Mouse (Mus musculus) ES-E14 (cell line): Measurements from ENCODE around the gene Zdhhc8.

ENCODE experiments used
- CHD2 ChIP-seq: IDR thresholded peaks from 2 replicates; pipeline ENCODE4 v1.6.1; 2014; ENCODE audit warnings: mild to moderate bottlenecking, low read depth, low read length, inconsistent platforms
- HCFC1 ChIP-seq: IDR thresholded peaks from 2 replicates; pipeline ENCODE4 v1.6.1; 2012; ENCODE audit warnings: low read length, inconsistent platforms, borderline replicate concordance; ENCODE audit not compliant: insufficient read depth
- MAFK ChIP-seq: IDR thresholded peaks from 2 replicates; pipeline ENCODE4 v1.6.1; 2014; ENCODE audit warnings: mild to moderate bottlenecking, low read depth, low read length, inconsistent platforms; ENCODE audit not compliant: insufficient read depth
- ZC3H11A ChIP-seq: IDR thresholded peaks from 2 replicates; pipeline ENCODE4 v1.6.1; 2012; ENCODE audit warnings: low read depth, mild to moderate bottlenecking, inconsistent platforms, low read length, borderline replicate concordance
- ZNF384 ChIP-seq: IDR thresholded peaks from 2 replicates; pipeline ENCODE4 v1.6.1; 2012; ENCODE audit warnings: low read depth, low read length, inconsistent platforms

DNA sequence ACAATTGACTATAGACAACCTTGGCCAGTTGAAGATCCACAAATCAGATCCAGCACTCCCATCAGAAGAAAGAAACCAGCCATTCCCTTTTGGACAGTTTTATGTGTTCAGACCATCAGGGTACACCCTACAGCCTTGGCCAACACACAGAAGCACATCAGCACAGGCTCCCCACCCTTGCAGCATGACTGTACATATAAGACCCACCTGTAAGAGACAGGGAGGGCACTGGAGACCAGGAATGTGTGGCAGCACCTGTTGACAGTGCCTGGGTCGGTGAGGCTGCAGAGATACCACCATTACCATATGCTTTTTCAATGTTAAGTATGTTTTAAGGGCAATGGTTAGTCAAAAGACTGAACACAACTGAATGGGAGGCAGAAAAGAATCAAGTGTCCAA, 18.9 kb upstream of the Zdhhc8 start:
- TF ChIP-seq HCFC1, result no peak
- no peak for TF ChIP-seq MAFK
- TF ChIP-seq CHD2, result no peak
- no peak for TF ChIP-seq ZC3H11A
- no peak for TF ChIP-seq ZNF384
